Mouse (Mus musculus): ENCODE measurements around the gene Tmem179.
A peak's percentile ranks its signal among the peaks of the same experiment; 100 is the strongest.

Tmem179 gene

DNA sequence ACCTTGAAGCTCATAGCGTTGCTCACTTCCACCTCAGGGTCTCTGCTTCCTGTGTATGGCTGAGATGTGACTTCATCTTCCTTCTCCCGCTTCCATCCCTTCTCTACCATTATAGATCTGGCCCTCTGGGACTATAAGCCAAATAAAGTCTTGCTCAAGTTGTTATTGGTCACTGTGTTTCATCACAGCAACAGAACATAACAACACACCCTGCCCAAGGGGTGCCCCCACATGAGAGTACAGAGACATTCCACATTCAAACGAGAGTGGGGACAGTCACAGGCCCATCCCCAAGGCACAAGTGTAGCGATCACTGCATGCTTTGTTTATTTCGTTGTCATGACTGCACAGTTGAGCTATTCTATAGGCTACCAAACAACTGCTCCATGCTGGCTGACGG lies 20.7 kb upstream of the Tmem179 start:
- DNase-seq (ENCODE audit: low spot score) = no peak

DNA sequence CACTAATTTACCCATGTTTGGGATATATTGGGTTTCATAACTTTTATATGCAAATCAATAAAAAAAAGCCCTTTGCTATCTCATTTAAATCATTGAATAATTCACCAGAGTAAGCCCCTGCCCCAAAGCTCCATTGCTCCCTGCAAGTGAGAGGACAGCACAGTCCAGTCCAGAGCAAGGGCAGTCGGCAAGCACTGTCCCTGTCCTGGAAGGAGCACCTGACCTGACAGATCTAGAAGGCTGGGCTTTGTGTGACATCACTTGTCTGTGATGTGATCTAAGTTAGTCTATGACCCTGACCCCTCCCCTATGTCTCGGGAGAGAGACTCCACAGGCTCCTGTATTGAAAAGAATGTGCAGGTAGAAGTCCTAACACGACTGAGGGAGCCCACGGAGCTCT lies 17.2 kb upstream of the Tmem179 start:
- DNase-seq (ENCODE audit: low spot score) = no peak

DNA sequence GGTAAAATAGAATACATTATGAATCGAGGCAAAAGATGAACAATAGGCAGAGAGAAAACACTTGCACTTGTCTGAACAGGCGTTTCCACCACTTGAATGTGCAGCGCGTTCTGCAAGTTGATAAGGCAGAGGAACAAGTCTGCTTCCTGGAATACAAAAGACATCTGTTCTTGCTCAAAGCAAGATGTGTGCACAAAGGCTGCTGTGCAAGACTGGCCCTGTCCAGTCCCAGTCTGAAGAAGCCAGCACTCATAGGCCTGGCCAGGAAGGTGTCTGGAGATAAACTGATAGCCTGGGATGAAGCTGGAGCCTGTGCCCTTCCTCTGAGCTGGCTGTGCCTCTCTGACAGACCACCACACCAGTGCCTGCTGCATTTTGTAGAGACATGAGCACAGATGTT lies 1.6 kb upstream of the Tmem179 start:
- DNase-seq (ENCODE audit: low spot score) = no peak

DNA sequence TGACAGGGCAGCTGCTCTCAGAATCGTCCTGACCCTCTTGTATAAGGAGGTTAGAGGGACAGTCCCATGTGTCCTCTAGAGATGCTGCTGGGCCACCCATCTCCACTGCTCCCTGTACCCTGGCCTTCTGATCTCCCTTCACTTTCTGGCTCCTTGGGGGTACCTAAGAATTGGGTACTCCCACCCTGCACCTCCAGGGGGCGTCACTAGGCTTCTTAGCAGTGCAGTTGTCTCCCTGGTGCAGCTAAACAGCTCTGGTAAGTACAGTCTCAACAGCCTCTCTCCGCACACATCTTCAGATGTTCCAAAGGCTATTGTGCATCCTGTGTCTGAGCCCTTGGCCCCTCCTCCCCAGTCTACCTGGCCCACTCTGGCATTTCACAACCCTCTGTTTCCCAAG lies 1.6 kb downstream of the Tmem179 start:
- DNase-seq (ENCODE audit: low spot score) = no peak

DNA sequence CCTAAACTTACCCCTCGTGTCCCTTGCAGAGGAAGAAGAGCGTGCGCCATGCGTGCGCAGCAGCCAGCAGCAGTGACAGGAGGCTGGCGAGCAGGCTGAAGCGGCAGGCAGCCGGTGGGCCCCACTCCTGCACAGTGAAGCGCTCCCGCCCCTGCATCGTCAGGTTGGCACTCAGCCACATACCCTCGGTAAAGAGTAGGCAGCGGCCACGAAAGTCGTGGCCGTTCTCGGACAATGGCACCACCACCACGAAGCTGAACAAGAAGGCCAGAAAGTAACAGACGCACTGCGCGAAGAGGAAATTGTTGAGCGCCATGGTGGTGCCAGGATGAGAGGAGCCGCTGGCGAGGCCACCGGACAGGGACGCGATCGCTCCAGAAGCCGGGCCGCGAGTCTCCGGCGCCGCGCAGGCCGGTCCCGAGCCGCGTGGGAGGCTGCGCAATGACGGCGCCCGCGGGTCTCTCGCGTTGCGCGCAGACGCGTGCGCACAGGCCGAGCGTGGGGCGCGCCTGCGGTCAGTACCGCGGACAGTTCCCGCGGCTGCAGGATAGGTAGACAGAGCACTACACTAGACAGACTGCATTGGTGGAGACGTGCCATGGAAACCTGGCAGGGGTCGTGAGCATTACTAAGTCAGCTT lies 5.7 kb downstream of the Tmem179 start:
- DNase-seq (ENCODE audit: low spot score) = no peak

DNA sequence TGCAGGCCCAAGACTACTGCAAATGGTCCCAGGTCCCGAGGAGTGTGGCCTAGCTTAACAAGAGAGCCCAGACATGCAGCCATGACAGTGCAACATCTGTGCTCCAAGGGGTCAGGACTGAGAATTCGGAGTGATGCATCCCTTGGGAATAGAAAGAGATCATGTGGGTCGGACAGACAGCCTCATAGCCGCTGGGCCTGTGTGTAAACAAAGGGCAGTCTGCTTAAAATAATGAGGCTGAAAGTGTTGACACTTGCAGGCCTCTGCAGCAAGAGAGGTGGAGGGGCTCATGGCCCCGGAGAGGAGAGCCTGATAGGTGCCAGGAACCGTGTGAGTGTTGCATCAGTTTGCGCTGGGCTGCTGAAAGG lies 6.2 kb downstream of the Tmem179 start:
- no peak for DNase-seq (ENCODE audit: low spot score)

DNA sequence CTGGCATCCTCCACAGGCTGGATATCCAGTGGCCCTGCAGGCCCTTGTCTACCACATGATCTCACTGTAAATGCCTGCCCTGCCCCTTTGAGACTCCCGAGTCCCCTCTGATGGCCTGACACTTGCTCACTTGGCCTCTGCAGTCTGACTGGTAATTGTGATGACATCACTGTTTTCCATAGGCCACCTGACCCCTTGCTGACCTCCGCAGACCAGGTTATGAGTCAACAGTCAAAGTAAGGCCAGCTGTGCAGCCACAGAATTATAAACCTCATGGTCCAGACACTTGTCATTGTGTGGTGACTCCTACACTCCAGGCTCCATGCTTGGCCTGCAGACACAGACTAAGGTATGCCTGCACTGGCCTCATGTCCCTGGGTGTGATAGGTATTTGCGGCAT lies 8.6 kb downstream of the Tmem179 start:
- DNase-seq (ENCODE audit: low spot score) = no peak

DNA sequence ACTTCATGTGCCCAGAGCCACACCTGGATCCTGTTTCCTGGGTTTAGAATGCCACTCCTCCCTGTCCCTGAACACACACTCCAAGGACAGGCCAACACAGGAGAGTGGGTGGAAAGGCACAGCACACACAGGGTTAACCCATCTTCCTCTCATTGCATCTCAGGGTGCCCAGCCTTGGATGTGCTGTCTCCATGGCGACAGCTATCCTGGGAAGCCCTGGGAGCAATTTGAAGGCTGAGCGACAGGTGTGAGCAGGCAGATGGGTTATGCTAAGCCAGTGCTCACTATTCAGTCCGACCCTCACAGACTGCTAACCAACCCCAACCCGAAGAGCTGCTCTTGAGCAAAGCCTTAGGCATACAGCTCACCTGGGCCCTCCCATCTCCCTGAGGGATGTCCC lies 9.3 kb downstream of the Tmem179 start:
- no peak for DNase-seq (ENCODE audit: low spot score)

DNA sequence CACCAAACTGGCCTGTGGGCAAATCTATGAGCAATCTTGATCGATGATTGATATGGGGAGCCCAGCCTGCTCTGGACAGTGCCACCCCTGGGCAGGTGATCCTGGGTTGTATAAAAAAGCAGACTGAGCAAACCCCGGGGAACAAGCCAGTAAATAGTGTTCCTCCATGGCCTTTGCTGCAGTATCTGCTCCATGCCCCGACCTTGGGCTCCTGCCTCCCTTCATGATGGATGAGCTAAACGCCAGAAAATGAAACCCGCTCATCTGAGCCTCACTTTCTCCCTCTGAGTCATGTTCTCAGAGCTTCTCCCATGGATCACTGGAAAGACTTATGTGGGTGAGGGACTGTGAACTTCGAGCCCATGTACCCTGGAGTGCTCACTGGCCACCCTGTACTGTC lies 10.3 kb downstream of the Tmem179 start:
- DNase-seq (ENCODE audit: low spot score) = no peak

DNA sequence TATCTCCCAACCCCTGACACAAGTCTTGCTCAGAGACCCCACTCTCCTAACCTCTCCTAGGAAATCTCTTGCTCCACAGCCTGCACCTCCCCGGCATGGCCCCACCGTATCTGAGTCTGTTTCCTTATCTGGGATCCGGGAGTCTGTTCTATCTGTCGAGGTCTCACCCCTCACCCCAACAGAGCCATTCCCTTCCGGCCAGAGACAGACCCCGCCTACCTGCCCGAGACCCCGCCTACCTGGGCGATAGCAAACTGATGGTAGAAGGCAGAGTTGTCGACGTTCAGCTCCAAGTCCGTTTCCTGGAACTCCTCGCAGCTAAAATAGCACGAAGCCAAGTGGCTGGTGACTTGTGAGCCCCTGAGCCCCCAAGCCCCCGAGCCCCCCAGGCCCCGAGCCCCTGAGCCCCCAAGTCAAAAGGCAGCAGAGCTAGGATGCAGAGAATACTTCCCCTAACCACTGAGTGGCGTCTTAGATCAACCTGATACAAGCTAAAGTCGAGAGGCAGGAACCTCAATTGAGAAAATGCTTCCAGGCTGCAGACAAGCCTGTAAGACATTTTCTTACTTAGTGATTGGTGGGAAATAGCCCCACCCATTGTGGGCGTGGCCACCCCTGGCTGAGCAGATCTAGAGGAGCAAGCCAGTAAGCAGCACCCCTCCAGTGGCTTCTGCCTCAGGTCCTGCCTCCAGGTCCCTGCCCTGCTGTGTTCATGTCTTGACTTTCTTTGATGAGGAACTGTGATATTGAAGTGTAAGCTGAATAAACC lies 13.4 kb downstream of the Tmem179 start:
- no peak for DNase-seq (ENCODE audit: low spot score)

DNA sequence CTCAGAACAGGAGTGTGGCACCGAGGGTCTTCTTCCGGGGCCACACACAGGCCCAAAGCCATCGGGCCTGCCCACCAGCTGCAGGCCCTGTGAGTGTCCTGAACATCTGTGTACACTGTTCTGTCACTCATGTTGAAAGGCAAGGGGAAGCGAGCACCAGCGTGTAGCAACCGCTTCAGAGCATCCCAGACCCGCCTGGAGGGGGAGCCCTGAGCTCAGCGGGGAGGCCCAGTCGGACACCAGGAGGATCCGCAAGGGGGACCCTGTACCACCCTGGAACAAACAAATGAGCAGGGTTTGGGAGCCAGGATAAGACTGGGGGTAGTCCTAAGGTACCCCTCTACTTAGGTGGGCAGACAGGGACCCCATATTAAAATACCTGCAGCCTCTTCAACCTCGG lies 17.9 kb downstream of the Tmem179 start:
- DNase-seq (ENCODE audit: low spot score) = no peak

DNA sequence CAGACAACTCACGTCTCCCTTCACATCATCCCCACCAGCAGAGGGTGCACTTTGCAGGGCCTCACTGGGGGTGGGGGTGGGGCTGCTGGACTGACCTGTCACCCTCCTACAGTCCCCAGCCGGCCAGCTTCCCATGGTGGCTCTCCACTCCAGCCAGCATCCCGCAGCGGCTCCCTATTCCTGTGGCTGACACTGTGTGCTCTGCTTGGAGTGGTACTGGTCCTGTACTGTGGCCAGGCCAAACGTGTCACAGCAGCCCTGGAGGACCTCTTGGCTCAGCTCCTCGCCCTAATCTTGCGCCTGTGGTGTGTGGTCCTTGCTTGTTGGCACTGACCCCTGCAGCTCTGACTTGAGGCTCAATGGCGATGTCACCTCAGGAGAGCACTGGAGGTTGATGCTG lies 18.8 kb downstream of the Tmem179 start:
- no peak for DNase-seq (ENCODE audit: low spot score)

DNA sequence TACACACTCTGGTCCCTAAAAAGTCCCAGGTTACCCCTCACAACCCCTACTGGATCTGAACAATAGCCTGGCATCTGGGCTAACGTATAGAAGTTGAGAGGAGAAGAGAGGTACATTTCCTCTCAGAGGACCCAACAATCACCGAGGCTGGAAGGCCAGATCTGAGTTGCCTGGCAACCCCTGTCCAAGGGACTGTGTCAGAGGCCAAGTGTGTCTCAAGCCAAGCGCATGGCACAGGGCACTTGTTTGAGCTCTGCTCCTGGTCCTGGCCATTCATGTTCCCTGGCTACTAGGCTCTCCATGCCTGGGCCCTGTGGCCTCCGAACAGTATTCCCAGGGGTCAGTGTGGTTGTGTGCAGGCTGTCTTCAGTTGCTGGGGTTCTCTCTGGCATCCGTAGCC lies 20.4 kb downstream of the Tmem179 start:
- no peak for DNase-seq (ENCODE audit: low spot score)

DNA sequence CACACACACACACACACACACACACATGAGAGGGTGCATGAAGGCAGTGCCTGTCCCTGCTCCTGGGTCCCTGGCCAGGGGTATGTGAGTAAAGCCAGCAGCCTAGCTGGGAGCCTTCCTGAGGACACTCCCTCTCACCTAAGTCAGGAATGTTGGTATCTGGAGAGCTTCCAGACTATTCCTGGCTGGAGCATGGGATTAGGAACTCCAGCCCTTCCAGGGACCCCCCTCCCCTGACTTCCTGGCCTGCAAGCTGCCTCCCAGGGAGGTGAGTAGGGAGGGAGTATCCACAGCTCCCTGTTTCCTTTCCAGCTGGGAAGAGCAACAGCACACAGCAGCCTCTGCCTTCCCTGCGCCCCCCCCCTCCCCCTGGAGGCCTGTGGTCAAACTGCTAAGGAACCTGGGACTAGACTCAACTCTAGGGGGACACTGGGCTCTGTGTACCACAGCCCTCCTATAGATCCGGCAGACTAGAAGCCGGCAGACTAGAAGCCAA lies 26.1 kb downstream of the Tmem179 start:
- peak; percentile 42 for DNase-seq (ENCODE audit: low spot score)

DNA sequence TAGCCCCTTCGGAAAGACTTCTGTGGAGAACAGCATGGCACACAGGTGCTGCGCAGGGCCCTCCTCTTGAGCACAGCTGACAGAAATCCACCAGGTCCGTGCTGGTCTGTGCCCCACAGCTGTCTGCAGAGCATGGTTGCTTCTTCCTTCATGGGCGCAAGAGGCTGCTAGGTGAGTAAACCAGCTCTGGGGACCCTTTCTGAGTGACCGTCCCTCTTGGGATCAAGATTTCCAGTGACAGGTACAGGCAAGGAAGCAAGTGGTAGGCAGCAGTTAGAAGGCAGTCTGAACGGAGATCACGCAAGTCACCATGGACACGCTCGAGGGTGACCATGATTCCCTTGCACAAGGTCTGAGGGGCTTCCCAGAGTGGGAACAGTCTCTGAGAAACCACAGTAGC lies 27.0 kb downstream of the Tmem179 start:
- DNase-seq (ENCODE audit: low spot score) = no peak

DNA sequence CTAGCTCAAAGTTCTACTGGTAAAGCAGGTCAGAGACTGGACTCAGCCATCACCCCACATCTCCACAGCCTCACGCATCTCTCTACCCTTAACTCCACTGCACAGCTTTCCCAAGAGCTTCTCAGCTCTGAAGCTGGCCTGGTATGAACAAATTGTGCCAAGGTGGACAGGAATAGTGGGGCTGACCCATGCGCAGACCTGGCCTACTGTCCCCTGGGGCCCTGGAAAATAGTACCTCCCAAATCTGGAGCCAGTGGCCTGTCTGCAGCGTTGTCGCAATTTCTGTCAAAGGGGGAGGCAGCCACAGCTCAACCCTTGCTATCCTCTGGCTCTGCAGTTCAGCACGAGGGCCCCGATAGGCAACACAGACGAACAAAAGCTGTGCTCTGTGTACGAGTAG lies 27.4 kb downstream of the Tmem179 start, which contains the start of gene A530016L24Rik:
TSS of gene A530016L24Rik (plus strand) at position 315 of the 400 bp plus-strand sequence.
- DNase-seq (ENCODE audit: low spot score) = no peak

DNA sequence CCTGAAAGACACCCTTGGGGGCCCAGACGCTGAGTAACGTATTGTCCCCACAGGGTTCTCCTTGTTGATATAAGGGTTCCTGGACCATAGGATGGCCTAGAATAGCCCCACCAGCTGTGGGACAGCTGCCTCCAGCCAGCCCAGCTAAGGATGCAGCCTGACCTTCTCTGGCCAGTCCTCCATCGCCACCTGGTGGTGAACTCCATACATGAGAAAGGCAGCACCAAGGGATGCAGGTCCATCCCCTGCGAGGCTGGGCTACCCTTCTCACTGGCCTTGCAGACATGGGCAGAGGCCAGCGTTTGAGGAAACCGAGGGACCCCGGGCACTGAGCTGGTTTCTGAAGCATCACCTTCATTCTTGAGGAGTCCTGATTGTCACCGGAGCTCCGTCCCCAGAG lies 42.8 kb downstream of the Tmem179 start:
- peak; percentile 60 for DNase-seq (ENCODE audit: low spot score)

DNA sequence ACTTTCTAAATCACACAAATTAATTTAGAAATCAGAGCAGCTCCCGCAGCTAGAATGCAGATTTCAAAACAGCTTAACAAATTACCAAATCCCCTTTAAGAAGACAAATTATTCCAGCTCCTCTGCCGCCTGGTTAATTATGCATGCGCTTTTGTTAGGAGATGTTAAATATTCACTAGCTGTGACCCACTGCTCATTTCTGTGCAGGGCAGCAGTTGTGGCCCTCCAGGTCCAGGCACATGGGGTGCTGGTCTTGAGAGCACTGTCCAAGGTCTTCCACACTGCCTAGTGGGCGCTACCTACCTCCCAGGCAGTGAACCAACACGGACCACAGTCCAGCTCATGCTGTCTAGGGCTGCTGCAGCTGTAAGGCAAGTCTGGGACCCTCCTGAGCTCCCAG lies 46.3 kb downstream of the Tmem179 start:
- no peak for DNase-seq (ENCODE audit: low spot score)

DNA sequence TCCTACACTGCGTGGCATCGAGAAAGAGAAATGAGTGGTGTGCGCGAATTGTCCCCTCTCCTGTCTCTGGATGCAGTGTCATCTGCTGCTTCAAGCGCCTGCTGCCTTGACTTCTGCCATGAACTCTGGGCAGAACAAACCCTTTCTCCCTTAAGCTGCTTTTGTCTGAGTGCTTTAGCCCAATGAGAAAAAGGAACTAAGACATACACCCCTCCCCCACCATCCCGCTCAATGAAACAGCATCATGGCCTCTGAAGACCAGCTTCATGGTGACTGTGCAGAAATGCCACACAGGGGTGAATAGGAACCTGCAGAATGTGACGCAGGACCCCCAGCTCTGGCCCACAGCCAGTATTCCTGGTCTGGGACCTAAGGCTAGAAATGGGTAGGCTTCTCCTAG lies 47.2 kb downstream of the Tmem179 start:
- DNase-seq (ENCODE audit: low spot score) = no peak

DNA sequence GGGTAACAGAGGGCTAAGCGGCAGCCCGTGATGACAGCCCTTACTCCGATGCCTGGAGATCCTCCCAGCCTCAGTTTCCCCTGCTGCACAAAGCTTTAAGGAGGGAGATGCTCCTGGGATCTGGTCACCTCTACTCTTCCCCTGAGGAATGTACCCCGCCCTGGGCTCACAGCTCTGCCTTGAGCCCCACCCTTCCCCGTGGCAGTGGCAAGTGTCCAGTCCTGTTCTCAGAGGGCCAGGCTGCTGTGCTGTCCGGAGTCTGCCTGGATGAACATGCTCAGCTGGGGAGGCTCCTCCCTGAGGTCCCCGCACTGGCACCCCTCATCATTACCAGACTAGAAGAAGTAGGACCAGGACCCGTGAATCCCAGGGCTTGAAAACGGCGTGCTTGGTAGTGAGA lies 49.2 kb downstream of the Tmem179 start:
- no peak for DNase-seq (ENCODE audit: low spot score)

DNA sequence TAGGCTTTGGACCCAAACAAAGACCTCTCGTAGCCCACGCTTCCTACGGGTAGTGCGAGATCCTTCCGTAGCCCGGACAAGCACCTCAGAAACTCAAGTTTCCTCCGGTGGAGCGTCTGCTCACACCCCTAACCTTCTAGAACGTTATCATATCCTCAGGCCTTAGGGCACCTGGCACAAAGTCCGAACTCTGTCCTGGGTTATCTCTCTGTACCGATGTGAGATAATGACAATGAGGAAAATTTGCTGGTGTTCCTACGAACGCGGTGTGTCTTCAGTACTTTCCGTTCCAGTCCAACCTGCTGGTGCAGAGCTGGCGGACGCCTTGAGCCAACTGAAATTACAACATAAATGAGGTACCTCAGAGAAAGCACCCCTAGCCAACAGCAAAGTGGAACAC lies 50.6 kb downstream of the Tmem179 start:
- DNase-seq (ENCODE audit: low spot score) = no peak

DNA sequence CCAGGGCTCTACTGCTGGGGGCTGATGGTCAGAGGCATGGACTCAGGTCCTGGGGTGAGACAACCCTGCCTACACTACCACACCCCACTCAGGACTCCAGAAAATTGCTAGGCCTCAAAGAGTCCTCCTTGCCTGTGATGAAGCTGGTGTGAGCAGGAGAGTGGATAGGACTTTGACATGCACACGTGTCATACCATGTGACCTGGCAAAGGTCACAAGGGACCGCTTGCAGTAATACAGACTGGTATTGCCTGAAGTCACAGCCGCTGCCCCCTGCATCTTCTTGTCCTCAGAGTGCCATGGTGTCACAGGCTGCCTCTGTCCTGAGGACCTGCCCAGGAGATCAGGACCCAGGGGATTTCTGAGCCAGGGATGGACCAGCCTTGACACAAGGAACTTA lies 52.0 kb downstream of the Tmem179 start:
- DNase-seq (ENCODE audit: low spot score) = no peak

DNA sequence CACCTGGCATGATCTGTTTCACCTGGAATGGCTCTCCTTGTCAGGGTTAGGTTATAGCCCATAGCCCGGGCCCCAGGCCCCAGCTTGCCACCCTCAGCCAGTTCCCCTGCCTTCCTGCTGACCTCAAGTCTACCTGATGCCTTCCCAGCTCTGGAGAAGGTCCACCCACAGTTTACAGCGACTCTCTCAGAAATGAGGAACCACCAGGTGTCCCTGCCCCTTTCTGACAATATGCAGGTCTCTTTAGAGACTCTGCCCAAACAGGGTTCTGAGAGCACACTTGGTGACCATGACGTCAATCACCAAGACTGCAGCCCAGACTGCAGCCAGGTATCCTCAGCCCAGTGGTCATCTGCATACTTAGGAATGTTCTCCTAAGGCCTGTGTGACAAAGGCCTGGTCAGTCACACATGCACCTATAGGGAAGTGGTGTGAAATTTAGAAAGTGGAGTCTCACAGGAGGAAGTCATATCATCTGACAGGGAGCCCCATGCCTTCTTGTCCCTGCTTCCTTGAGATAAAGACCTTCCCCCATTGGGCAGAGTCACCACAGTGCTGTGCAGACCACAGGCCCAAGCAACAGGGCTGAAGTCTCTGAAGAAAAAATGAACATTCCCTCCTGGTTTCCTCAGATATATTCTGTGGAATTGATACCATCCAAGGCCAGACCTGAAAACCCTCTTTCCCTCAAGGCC lies 52.6 kb downstream of the Tmem179 start:
- DNase-seq (ENCODE audit: low spot score) = no peak
